In the genomic region with DNA sequence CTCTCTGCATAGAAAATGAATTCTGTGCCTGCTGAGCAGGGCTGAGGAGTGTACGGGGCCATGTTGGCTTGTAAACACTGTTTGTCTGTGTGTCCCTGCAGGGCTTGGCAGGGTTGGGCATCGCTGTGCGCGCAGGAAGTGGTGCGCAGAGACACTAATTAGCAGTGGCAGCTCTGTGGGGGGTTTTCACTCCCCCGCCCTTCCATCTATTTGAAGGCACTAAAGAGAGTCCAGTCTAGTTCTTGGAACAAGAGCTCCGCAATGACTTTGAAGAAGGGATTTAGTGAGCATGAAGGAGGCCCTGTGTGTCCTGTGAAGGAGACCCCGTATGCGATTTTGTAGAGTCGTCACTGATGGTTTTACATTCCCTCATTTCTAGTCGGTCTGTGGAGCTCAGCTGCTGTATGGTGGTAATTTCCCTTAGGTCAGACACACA, we compare ENCODE assay signal across 9 mouse cellular contexts.
DNase-seq lines count a peak whose midpoint lies in the region; ATAC-seq lines count a peak whose summit lies in the region.
"Had no signal": no experiment of that assay in that cellular context is flagged by ENCODE, and none has a peak within 500 bp of the region (broad histone marks: within the 10 kb centered on the region; RNA-seq: fewer than 3 reads in every experiment).

No protein-coding gene starts in this region.

- DNase-seq in ES-CJ7 (ENCODE audit: low read depth, low spot score) = peak; percentile 33
- peak; percentile 25 for DNase-seq in embryo, embryonic 11 days
- DNase-seq in hindbrain, embryonic 14.5 days (ENCODE audit: low spot score) = peak; percentile 71
- DNase-seq in right cerebral cortex, postnatal 36 days (ENCODE audit: low spot score in 2 of 2) = peak; percentile 44 to 54
- no peak for DNase-seq in spleen, adult 18-20 months
- DNase-seq in heart, embryonic 10.5 days (ENCODE audit: low spot score) = no peak
- DNase-seq in thymus, postnatal 25 days = no peak
- DNase-seq: lung, embryonic 14.5 days had no signal

- no peak overlapping the region for H3K9ac ChIP-seq in hindbrain, embryonic 14.5 days
- H3K9ac ChIP-seq in limb, embryonic 13.5 days = no peak overlapping the region
- H3K9ac ChIP-seq: lung, embryonic 14.5 days had no signal

- peaks cover 6% of the 10 kb centered on the region; the same call in 1 of the 2 replicates for H3K4me1 ChIP-seq in hindbrain, embryonic 14.5 days (replicated peaks; ENCODE audit: control insufficient read depth, insufficient read depth, low read length)
- H3K4me1 ChIP-seq in limb, embryonic 13.5 days = peaks cover 14% of the 10 kb centered on the region
- peaks cover 9% of the 10 kb centered on the region; the same call in 1 of the 2 replicates for H3K4me1 ChIP-seq in heart, embryonic 10.5 days

- H3K9me3 ChIP-seq in hindbrain, embryonic 14.5 days (ENCODE audit: control insufficient read depth, low read length) = 0 out of 2 replicates have a peak, but pooled peaks cover 3% of the 10 kb centered on the region
- H3K9me3 ChIP-seq in limb, embryonic 13.5 days = no peaks in the 10 kb centered on the region
- H3K9me3 ChIP-seq in heart, embryonic 10.5 days = no peaks in the 10 kb centered on the region

- no peaks in the 10 kb centered on the region for H3K36me3 ChIP-seq in hindbrain, embryonic 14.5 days (replicated peaks; ENCODE audit: control insufficient read depth, insufficient read depth)
- H3K36me3 ChIP-seq in limb, embryonic 13.5 days = no peaks in the 10 kb centered on the region
- H3K36me3 ChIP-seq in heart, embryonic 10.5 days = no peaks in the 10 kb centered on the region

- WGBS in hindbrain, embryonic 14.5 days = 25% methylated on average over 11 of the region's 11 CpGs
- WGBS in limb, embryonic 13.5 days = 26% methylated on average over 11 of the region's 11 CpGs
- 85% methylated on average over 11 of the region's 11 CpGs for WGBS in heart, embryonic 10.5 days

- H3K27me3 ChIP-seq in hindbrain, embryonic 14.5 days (ENCODE audit: control insufficient read depth, insufficient read depth, low read length) = no peaks in the 10 kb centered on the region
- H3K27me3 ChIP-seq in limb, embryonic 13.5 days = no peaks in the 10 kb centered on the region
- H3K27me3 ChIP-seq in heart, embryonic 10.5 days (ENCODE audit: insufficient read depth, poor library complexity, severe bottlenecking) = no peaks in the 10 kb centered on the region

- H3K4me2 ChIP-seq in hindbrain, embryonic 14.5 days (replicated peaks) = peak overlapping the region; percentile 37
- H3K4me2 ChIP-seq in limb, embryonic 13.5 days (replicated peaks) = peak overlapping the region; percentile 60
- H3K4me2 ChIP-seq: lung, embryonic 14.5 days had no signal

- ATAC-seq in hindbrain, embryonic 14.5 days (ENCODE audit: low FRiP score) = peak; percentile 94
- no peak for ATAC-seq in limb, embryonic 13.5 days (ENCODE audit: low FRiP score, low read depth)

- H3K27ac ChIP-seq in hindbrain, embryonic 14.5 days = peak overlapping the region; percentile 71
- H3K27ac ChIP-seq in limb, embryonic 13.5 days = no peak overlapping the region; the same call in 1 of the 2 replicates
- H3K27ac ChIP-seq in heart, embryonic 10.5 days = no peak overlapping the region

- no peak overlapping the region for H3K4me3 ChIP-seq in hindbrain, embryonic 14.5 days (replicated peaks; ENCODE audit: low read length)
- peak overlapping the region; percentile 18 for H3K4me3 ChIP-seq in limb, embryonic 13.5 days
- no peak overlapping the region for H3K4me3 ChIP-seq in heart, embryonic 10.5 days

Comparison
In these comparisons a context has a peak if more than half of its experiments do, and no peak if none do; other contexts are left out.
1. DNase-seq: peak in ES-CJ7 (single experiment), embryo, embryonic 11 days (single experiment), hindbrain, embryonic 14.5 days (single experiment) and right cerebral cortex, postnatal 36 days (2 of 2); none in spleen, adult 18-20 months (0 of 2), heart, embryonic 10.5 days (single experiment) and thymus, postnatal 25 days (single experiment).